Comparison of ENCODE assay signal across 8 mouse cellular contexts in genomic region chr7:132316101-132317035, GRCm38 (mm10). TPM values are rescaled to one million over a fixed set of nuclear protein-coding genes. Genes with fewer than 3 reads are reported as not detected.
DNase-seq lines count a peak whose midpoint lies in the region; ATAC-seq and TF ChIP-seq lines count a peak whose summit lies in the region.

No protein-coding gene starts in this region.

- H3K36me3 ChIP-seq in embryonic facial prominence, embryonic 15.5 days, result no peaks in the 10 kb centered on the region
- H3K36me3 ChIP-seq in heart, embryonic 11.5 days (ENCODE audit: control insufficient read depth, insufficient read depth, low read length), result no peaks in the 10 kb centered on the region
- no peaks in the 10 kb centered on the region for H3K36me3 ChIP-seq in kidney, embryonic 14.5 days (ENCODE audit: control insufficient read depth, insufficient read depth, low read length)
- H3K36me3 ChIP-seq in liver, embryonic 11.5 days (ENCODE audit: control insufficient read depth, insufficient read depth, low read length), result no peaks in the 10 kb centered on the region

- peaks cover 10% of the 10 kb centered on the region; the same call in 1 of the 2 replicates for H3K4me1 ChIP-seq in bone marrow, adult 2 months (ENCODE audit: control insufficient read depth, insufficient read depth, low read length)
- peaks cover 56% of the 10 kb centered on the region for H3K4me1 ChIP-seq in embryonic facial prominence, embryonic 15.5 days
- H3K4me1 ChIP-seq in heart, embryonic 11.5 days (ENCODE audit: control insufficient read depth, insufficient read depth, low read length), result peaks cover 6% of the 10 kb centered on the region
- peaks cover 14% of the 10 kb centered on the region; the same call in 1 of the 2 replicates for H3K4me1 ChIP-seq in kidney, embryonic 14.5 days (ENCODE audit: control insufficient read depth, insufficient read depth, low read length)
- H3K4me1 ChIP-seq in liver, embryonic 11.5 days (replicated peaks; ENCODE audit: control insufficient read depth, insufficient read depth, low read length), result peaks cover 12% of the 10 kb centered on the region

- H3K27ac ChIP-seq in bone marrow, adult 2 months (ENCODE audit: control insufficient read depth, insufficient read depth, low read depth, low read length, poor library complexity), result peak overlapping the region; percentile 98
- H3K27ac ChIP-seq in embryonic facial prominence, embryonic 15.5 days (replicated peaks), result peak overlapping the region; percentile 91
- peak overlapping the region; percentile 22 for H3K27ac ChIP-seq in heart, embryonic 11.5 days (ENCODE audit: low read depth, low read length)
- peak overlapping the region; percentile 83 for H3K27ac ChIP-seq in kidney, embryonic 14.5 days (ENCODE audit: low read depth, low read length)
- peak overlapping the region; percentile 8 for H3K27ac ChIP-seq in liver, embryonic 11.5 days (ENCODE audit: low read depth, low read length)

- H3K9ac ChIP-seq in embryonic facial prominence, embryonic 15.5 days, result peak overlapping the region; percentile 58
- peak overlapping the region; percentile 77 for H3K9ac ChIP-seq in heart, embryonic 11.5 days (ENCODE audit: low read depth, low read length)
- peak overlapping the region; percentile 79 for H3K9ac ChIP-seq in kidney, embryonic 14.5 days (ENCODE audit: low read depth, low read length)
- peak overlapping the region; percentile 80 for H3K9ac ChIP-seq in liver, embryonic 11.5 days (ENCODE audit: low read depth, low read length)

- peak; percentile 69 for ATAC-seq in embryonic facial prominence, embryonic 15.5 days (ENCODE audit: insufficient number of reproducible peaks, low FRiP score, low TSS enrichment, low read depth)
- ATAC-seq in heart, embryonic 11.5 days (replicated peaks; ENCODE audit: insufficient number of reproducible peaks, low FRiP score, low TSS enrichment), result peak; percentile 76
- peak; percentile 75 for ATAC-seq in kidney, embryonic 14.5 days (ENCODE audit: low FRiP score, low TSS enrichment)
- ATAC-seq in liver, embryonic 11.5 days (replicated peaks; ENCODE audit: low FRiP score), result peak; percentile 54
- peak; percentile 45 for ATAC-seq in monocyte, adult 5-6 weeks (replicated peaks; ENCODE audit: insufficient number of reproducible peaks, low FRiP score, low TSS enrichment, poor library complexity, severe bottlenecking)

- under 1% methylated on average over 79 of the region's 79 CpGs for WGBS in bone marrow, adult 2 months
- under 1% methylated on average over 79 of the region's 79 CpGs for WGBS in embryonic facial prominence, embryonic 15.5 days
- WGBS in heart, embryonic 11.5 days (ENCODE audit: insufficient replicate concordance), result under 1% methylated on average over 75 of the region's 79 CpGs
- WGBS in kidney, embryonic 14.5 days, result under 1% methylated on average over 66 of the region's 79 CpGs
- WGBS in liver, embryonic 11.5 days, result under 1% methylated on average over 79 of the region's 79 CpGs

- TF ChIP-seq CTCF in bone marrow, adult 2 months (IDR thresholded peaks at IDR 0.05; ENCODE audit: control insufficient read depth, insufficient read depth, low read length), result peak; percentile 22; the same call in 1 of the 2 replicates

- peak; percentile 51; the same call in 1 of the 2 replicates for TF ChIP-seq POLR2A in bone marrow, adult 2 months (IDR thresholded peaks at IDR 0.05; ENCODE audit: borderline replicate concordance, control insufficient read depth, low read depth, low read length)

- H3K9me3 ChIP-seq in embryonic facial prominence, embryonic 15.5 days (replicated peaks), result no peaks in the 10 kb centered on the region
- H3K9me3 ChIP-seq in heart, embryonic 11.5 days (replicated peaks; ENCODE audit: control insufficient read depth, low read length), result no peaks in the 10 kb centered on the region
- H3K9me3 ChIP-seq in kidney, embryonic 14.5 days (ENCODE audit: control insufficient read depth, low read length), result no peaks in the 10 kb centered on the region
- no peaks in the 10 kb centered on the region for H3K9me3 ChIP-seq in liver, embryonic 11.5 days (ENCODE audit: control insufficient read depth, low read length)

- DNase-seq in B cell, adult 2 months, result peak; percentile 89 to 92
- peak; percentile 77 for DNase-seq in liver, embryonic 11.5 days (ENCODE audit: low spot score)
- peak; percentile 82 to 85 for DNase-seq in spleen, postnatal 36 days (ENCODE audit: low spot score in 2 of 2)

- H3K4me3 ChIP-seq in bone marrow, adult 2 months (replicated peaks; ENCODE audit: control insufficient read depth, low read depth, low read length), result peak overlapping the region; percentile 91
- H3K4me3 ChIP-seq in embryonic facial prominence, embryonic 15.5 days (replicated peaks), result peak overlapping the region; percentile 75
- H3K4me3 ChIP-seq in heart, embryonic 11.5 days (ENCODE audit: low read depth, low read length), result peak overlapping the region; percentile 80
- peak overlapping the region; percentile 64 for H3K4me3 ChIP-seq in kidney, embryonic 14.5 days (ENCODE audit: low read length)
- peak overlapping the region; percentile 76 for H3K4me3 ChIP-seq in liver, embryonic 11.5 days (ENCODE audit: low read depth, low read length)

- H3K27me3 ChIP-seq in embryonic facial prominence, embryonic 15.5 days, result no peaks in the 10 kb centered on the region
- peaks cover 7% of the 10 kb centered on the region for H3K27me3 ChIP-seq in heart, embryonic 11.5 days (ENCODE audit: control insufficient read depth, insufficient read depth, low read length)
- H3K27me3 ChIP-seq in kidney, embryonic 14.5 days (ENCODE audit: control insufficient read depth, insufficient read depth, low read length), result no peaks in the 10 kb centered on the region
- H3K27me3 ChIP-seq in liver, embryonic 11.5 days (replicated peaks; ENCODE audit: control insufficient read depth, insufficient read depth, low read length), result peaks cover 3% of the 10 kb centered on the region; the same call in 1 of the 2 replicates

- peak overlapping the region; percentile 77 for H3K4me2 ChIP-seq in embryonic facial prominence, embryonic 15.5 days (replicated peaks)
- H3K4me2 ChIP-seq in heart, embryonic 11.5 days, result peak overlapping the region; percentile 100
- H3K4me2 ChIP-seq in kidney, embryonic 14.5 days (replicated peaks; ENCODE audit: low read depth, low read length), result peak overlapping the region; percentile 92
- H3K4me2 ChIP-seq in liver, embryonic 11.5 days, result peak overlapping the region; percentile 99

RNA-seq across cellular contexts. Expression of gene Chst15, which starts 0.7 kb away (rescaled TPM):
- polyA plus RNA-seq in bone marrow, adult 2 months (2011; ENCODE audit: insufficient read depth, insufficient read length, low replicate concordance, missing spikeins), result 14.3 and 34.6 TPM in 2 replicates
- polyA plus RNA-seq in embryonic facial prominence, embryonic 15.5 days (2015; fragmentation: Nextera tagmentation; extraction: Ambion mirVana), result 24.1 and 25.6 TPM in 2 replicates
- polyA plus RNA-seq in heart, embryonic 11.5 days (2014; fragmentation: Nextera tagmentation; extraction: Ambion mirVana), result 2.4 and 3.3 TPM in 2 replicates
- 10.0 and 18.8 TPM in 2 replicates for polyA plus RNA-seq in kidney, embryonic 14.5 days (2014; fragmentation: Nextera tagmentation; extraction: Ambion mirVana)
- 12.8 and 14.1 TPM in 2 replicates for polyA plus RNA-seq in liver, embryonic 11.5 days (2014; fragmentation: Nextera tagmentation; extraction: Ambion mirVana)
- total RNA-seq in monocyte, adult 5-6 weeks (2017), result 15.5 to 25.4 TPM (median 23.5 TPM) in 3 replicates

Comparison
In these comparisons a context has a peak if more than half of its experiments do, and no peak if none do; other contexts are left out.
1. Peak in every context shown above with its lines: DNase-seq, ATAC-seq, H3K4me3 ChIP-seq and H3K27ac ChIP-seq.
2. H3K27ac ChIP-seq: peak in every context shown above with its lines; median percentile 98 in bone marrow, adult 2 months; 91 in embryonic facial prominence, embryonic 15.5 days; 83 in kidney, embryonic 14.5 days; 22 in heart, embryonic 11.5 days; 8 in liver, embryonic 11.5 days.